Mouse (Mus musculus) liver, embryonic 14.5 days (tissue): Measurements from ENCODE around the gene Fbln1. TPM values are rescaled to one million over a fixed set of nuclear protein-coding genes. Genes with fewer than 3 reads are reported as not detected.

Experiments used
- ATAC-seq: fragments of 200-750 bp; cut with Nextera tagmentation; 2 replicates; pipeline ENCODE4 v1.8.0; 2017; ENCODE audit warnings: moderate number of reproducible peaks, mild to moderate bottlenecking, moderate library complexity; ENCODE audit not compliant: insufficient read depth
- DNase-seq, 3 experiments: peaks; one replicate each; pipeline ENCODE4 v3.0.0-alpha.2; 2012 to 2013; ENCODE audit warnings: low read depth in 3 of 3, low spot score in 3 of 3
- H3K27ac ChIP-seq: fragments of 300-500 bp; sonication (generic); 2 replicates; pipeline ENCODE4 v1.5.1; 2014; ENCODE audit warnings: moderate library complexity, mild to moderate bottlenecking, control low read depth, inconsistent platforms
- H3K27me3 ChIP-seq: fragments of 300-500 bp; sonication (generic); 2 replicates; pipeline ENCODE4 v1.6.1; 2014; ENCODE audit warnings: mild to moderate bottlenecking, low read length, moderate library complexity; ENCODE audit not compliant: control insufficient read depth, insufficient read depth
- H3K36me3 ChIP-seq: fragments of 300-500 bp; sonication (generic); replicated peaks from 2 replicates; pipeline ENCODE4 v1.6.1; 2014; ENCODE audit warnings: low read depth; ENCODE audit not compliant: control insufficient read depth, insufficient read depth
- H3K4me1 ChIP-seq, 2 experiments: fragments of 200-500 bp in 1 of 2; fragments of 300-500 bp in 1 of 2; sonication (generic) in 1 of 2; replicated peaks; 2 replicates each; pipeline ENCODE4 v1.6.1; 2012 to 2014; ENCODE audit warnings: antibody characterized with exemption in 1 of 2, inconsistent platforms in 1 of 2, low read length in 1 of 2; ENCODE audit not compliant: control insufficient read depth in 2 of 2, insufficient read depth in 2 of 2
- H3K4me2 ChIP-seq: fragments of 300-500 bp; sonication (generic); 2 replicates; pipeline ENCODE4 v1.6.1; 2014; ENCODE audit warnings: low read depth, mild to moderate bottlenecking, control low read depth, moderate library complexity
- H3K4me3 ChIP-seq, 2 experiments: fragments of 200-500 bp in 1 of 2; fragments of 300-500 bp in 1 of 2; sonication (generic) in 1 of 2; 2 replicates each; pipeline ENCODE4 v1.5.1; 2012 to 2014; ENCODE audit warnings: low read depth in 2 of 2, low read length in 2 of 2, mild to moderate bottlenecking in 2 of 2, control low read depth in 1 of 2, inconsistent platforms in 1 of 2, moderate library complexity in 1 of 2; ENCODE audit not compliant: insufficient read depth in 1 of 2
- H3K9ac ChIP-seq: fragments of 300-500 bp; sonication (generic); replicated peaks from 2 replicates; pipeline ENCODE4 v1.6.1; 2014; ENCODE audit warnings: mild to moderate bottlenecking, control low read depth, moderate library complexity
- H3K9me3 ChIP-seq: fragments of 300-500 bp; sonication (generic); 2 replicates; pipeline ENCODE4 v1.6.1; 2016; ENCODE audit warnings: low read length, mixed read lengths; ENCODE audit not compliant: control insufficient read depth
- CTCF ChIP-seq: IDR thresholded peaks from 2 replicates; pipeline ENCODE4 v1.5.1; 2016; ENCODE audit warnings: antibody characterized with exemption, low read depth, control low read depth
- EP300 ChIP-seq: IDR thresholded peaks from 2 replicates; pipeline ENCODE4 v1.6.1; 2016; ENCODE audit warnings: antibody characterized with exemption, low read depth
- WGBS: fragments of 180-500 bp; shearing (Covaris S2); extraction: QIAGEN DNeasy Blood & Tissue Kit; methylation state at CpG from one replicate; pipeline ENCODE4 v1.1.7; 2014; ENCODE audit not compliant: insufficient replicate concordance; 5-methylcytosine and 5-hydroxymethylcytosine counted together
- polyA plus RNA-seq, 2 experiments: library from polyadenylated mRNA; depleted of rRNA in 1 of 2; stranded (reverse) in 1 of 2; unstranded in 1 of 2; fragments of >200 nt; fragmentation: Nextera tagmentation in 1 of 2; extraction: Ambion mirVana in 1 of 2; gene quantifications; 2 replicates each; pipeline versions ENCODE4 v1.2.1 to v1.2.3; 2012 to 2014

The Fbln1 gene
- polyA plus RNA-seq, 2 experiments, result 4.9 to 5.4 TPM

DNA sequence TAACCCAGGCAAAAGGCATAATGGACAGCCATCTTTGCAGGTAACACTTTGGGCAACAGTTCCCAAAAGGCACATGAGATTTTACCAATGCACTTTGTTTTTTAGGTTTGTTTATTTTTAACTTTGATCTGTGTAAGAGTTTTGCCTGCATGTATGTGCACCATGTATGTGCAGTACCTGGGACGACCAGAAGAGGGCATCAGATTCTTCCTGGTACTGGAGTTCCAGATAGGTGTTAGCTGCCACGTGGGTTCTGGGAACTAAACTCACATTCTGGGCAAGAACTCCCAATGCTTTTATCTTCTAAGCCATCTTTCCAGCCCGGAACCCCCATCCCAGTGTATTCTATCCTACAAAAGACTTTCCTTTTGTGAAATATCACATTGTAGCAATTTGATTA is 3.6 kb downstream of the Fbln1 start:
- Histone ChIP-seq H3K27me3 (peaks cover 7% of the 10 kb centered on the region), H3K36me3 (no peaks in the 10 kb centered on the region), H3K9me3 (no peaks in the 10 kb centered on the region; the same call in 1 of the 2 replicates), H3K9ac (no peak overlapping the region), H3K4me1 (no peaks in the 10 kb centered on the region), H3K4me2 (no peak overlapping the region), H3K4me3 (no peak overlapping the region), H3K27ac (no peak overlapping the region)
- TF ChIP-seq CTCF (peak; percentile 56), EP300 (no peak)
- 64% methylated on average over 3 of the region's 3 CpGs for WGBS
- ATAC-seq (no peak), DNase-seq (no peak)

- H3K9me3 ChIP-seq, result no peaks in the 10 kb centered on the region; the same call in none of the 2 replicates
- ATAC-seq (no peak), DNase-seq (no peak)
- H3K27ac ChIP-seq, result no peak overlapping the region
- peaks cover 4% of the 10 kb centered on the region for H3K27me3 ChIP-seq
- 71% methylated on average over 12 of the region's 12 CpGs for WGBS
- no peak overlapping the region for H3K4me3 ChIP-seq
- no peaks in the 10 kb centered on the region for H3K36me3 ChIP-seq
- no peak overlapping the region for H3K9ac ChIP-seq
- H3K4me1 ChIP-seq, result no peaks in the 10 kb centered on the region
- no peak overlapping the region for H3K4me2 ChIP-seq
- TF ChIP-seq CTCF (no peak), EP300 (no peak)
Observed at GRCm38 (mm10) chr15:85210686-85211085, 4.9 kb downstream of the Fbln1 start.

- Histone ChIP-seq H3K27me3 (no peaks in the 10 kb centered on the region; the same call in 1 of the 2 replicates), H3K36me3 (no peaks in the 10 kb centered on the region), H3K4me2 (no peak overlapping the region), H3K27ac (no peak overlapping the region), H3K4me3 (no peak overlapping the region), H3K9ac (no peak overlapping the region), H3K4me1 (no peaks in the 10 kb centered on the region), H3K9me3 (no peaks in the 10 kb centered on the region; the same call in none of the 2 replicates)
- ATAC-seq (no peak), DNase-seq (no peak)
- WGBS, result 77% methylated on average over 18 of the region's 18 CpGs
- TF ChIP-seq CTCF (no peak), EP300 (no peak)
Observed at GRCm38 (mm10) chr15:85211101-85211760, 5.5 kb downstream of the Fbln1 start.

DNA sequence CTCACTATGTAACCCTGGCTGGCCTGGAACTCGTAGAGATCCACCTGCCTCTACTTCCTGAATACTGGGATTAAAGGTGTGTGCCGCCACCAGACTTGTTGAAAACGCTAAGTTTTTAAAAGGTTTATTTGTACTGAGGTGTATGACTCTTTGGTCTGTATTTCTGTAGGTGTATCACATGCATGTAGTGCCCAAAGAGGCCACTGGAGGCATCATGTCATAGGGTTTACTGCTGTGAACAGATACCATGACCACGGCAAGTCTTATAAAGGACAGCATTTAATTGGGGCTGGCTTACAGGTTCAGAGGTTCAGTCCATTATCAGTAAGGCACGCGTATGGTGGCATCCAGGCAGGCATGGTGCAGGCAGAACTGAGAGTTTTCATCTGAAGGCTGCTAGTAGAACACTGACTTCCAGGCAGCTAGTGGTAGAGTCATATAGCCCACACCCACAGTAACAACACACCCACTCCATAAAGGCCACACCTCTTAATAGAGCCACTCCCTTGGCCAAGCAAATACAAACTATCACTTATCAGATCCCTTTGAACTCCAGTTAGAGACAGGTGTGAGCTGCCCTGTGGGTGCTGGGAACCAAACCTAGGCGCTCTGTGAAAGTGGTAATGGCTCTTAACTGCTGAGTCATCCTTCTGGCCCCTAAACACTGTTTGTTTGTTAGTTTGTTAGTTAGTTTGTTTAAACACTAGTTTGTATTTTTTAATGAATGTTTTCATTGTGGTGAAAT is 10.5 kb downstream of the Fbln1 start:
- no peaks in the 10 kb centered on the region for H3K36me3 ChIP-seq
- H3K4me1 ChIP-seq, result no peaks in the 10 kb centered on the region
- H3K27ac ChIP-seq, result no peak overlapping the region
- H3K4me3 ChIP-seq, result no peak overlapping the region
- 79% methylated on average over 7 of the region's 7 CpGs for WGBS
- no peak overlapping the region for H3K4me2 ChIP-seq
- no peaks in the 10 kb centered on the region; the same call in 1 of the 2 replicates for H3K9me3 ChIP-seq
- ATAC-seq (no peak), DNase-seq (no peak)
- no peak for TF ChIP-seq CTCF
- TF ChIP-seq EP300, result no peak
- no peaks in the 10 kb centered on the region for H3K27me3 ChIP-seq
- H3K9ac ChIP-seq, result no peak overlapping the region

DNA sequence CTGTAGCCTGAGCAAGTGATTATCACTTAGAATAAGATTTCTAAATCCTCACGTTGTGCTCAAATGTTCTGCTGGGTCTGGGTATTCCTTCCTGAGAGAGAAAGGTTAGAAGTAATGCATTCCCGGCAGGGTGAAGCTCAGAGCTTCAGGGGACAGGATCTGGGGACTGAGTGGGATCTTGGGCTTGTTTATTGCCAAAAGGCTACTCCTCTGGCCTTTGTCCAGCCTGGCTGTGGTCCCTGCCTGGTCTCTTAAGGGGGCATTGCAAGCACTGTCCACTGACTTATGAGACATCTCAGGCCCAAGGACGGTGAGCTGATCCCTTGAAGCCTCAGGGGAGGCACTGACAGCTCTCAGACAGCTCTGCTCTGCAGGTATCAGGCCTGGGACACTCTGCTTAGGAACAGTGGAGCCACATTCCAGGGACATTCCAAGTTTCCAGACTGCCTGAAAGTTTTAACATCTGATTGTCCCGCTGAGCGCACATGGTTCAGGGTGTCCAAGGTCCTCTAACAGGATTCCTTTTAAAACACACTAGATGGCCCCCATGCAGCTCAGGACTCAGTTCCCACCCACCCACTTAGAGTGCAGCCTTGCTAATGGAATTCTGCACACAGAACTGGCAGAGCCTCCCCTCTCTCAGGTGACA is 13.0 kb downstream of the Fbln1 start:
- no peaks in the 10 kb centered on the region for H3K27me3 ChIP-seq
- DNase-seq (no peak), ATAC-seq (no peak)
- no peak overlapping the region for H3K27ac ChIP-seq
- no peaks in the 10 kb centered on the region for H3K4me1 ChIP-seq
- H3K9ac ChIP-seq, result no peak overlapping the region
- WGBS, result 67% methylated on average over 5 of the region's 5 CpGs
- H3K4me2 ChIP-seq, result no peak overlapping the region
- H3K9me3 ChIP-seq, result no peaks in the 10 kb centered on the region; the same call in 1 of the 2 replicates
- TF ChIP-seq CTCF, result no peak
- TF ChIP-seq EP300, result no peak
- no peak overlapping the region for H3K4me3 ChIP-seq
- no peaks in the 10 kb centered on the region for H3K36me3 ChIP-seq
